Mouse (Mus musculus): ENCODE results near the gene Cachd1. TPM values are rescaled to one million over a fixed set of nuclear protein-coding genes. Genes with fewer than 3 reads are reported as not detected.

Gene Cachd1
- polyA plus RNA-seq, 1 experiment, result 43.1 TPM

- DNase-seq, result no peak
- TF ChIP-seq POLR2A (IDR thresholded peaks at IDR 0.05; ENCODE audit: borderline replicate concordance, extremely low read depth, low read depth, low read length), result no peak
- TF ChIP-seq CTCF (IDR thresholded peaks at IDR 0.05; ENCODE audit: insufficient read depth, low read length), result no peak
- no peaks in the 10 kb centered on the region for H3K4me1 ChIP-seq (ENCODE audit: control insufficient read depth, insufficient read depth, low read length)
- H3K4me3 ChIP-seq (replicated peaks; ENCODE audit: extremely low read depth, low read depth, low read length), result no peak overlapping the region
- WGBS, result 55% methylated on average over 1 of the region's 1 CpGs
These were observed 16.9 kb upstream of the Cachd1 start for GRCm38 (mm10) chr4:100759603-100760002.

- TF ChIP-seq CTCF (IDR thresholded peaks at IDR 0.05; ENCODE audit: insufficient read depth, low read length) (no peak), POLR2A (IDR thresholded peaks at IDR 0.05; ENCODE audit: borderline replicate concordance, extremely low read depth, low read depth, low read length) (no peak)
- Histone ChIP-seq H3K4me1 (ENCODE audit: control insufficient read depth, insufficient read depth, low read length) (no peaks in the 10 kb centered on the region), H3K4me3 (replicated peaks; ENCODE audit: extremely low read depth, low read depth, low read length) (no peak overlapping the region)
- WGBS, result 68% methylated on average over 5 of the region's 5 CpGs
- DNase-seq, result peak; percentile 5
These were observed 16.1 kb upstream of the Cachd1 start for GRCm38 (mm10) chr4:100760416-100760815.

DNA sequence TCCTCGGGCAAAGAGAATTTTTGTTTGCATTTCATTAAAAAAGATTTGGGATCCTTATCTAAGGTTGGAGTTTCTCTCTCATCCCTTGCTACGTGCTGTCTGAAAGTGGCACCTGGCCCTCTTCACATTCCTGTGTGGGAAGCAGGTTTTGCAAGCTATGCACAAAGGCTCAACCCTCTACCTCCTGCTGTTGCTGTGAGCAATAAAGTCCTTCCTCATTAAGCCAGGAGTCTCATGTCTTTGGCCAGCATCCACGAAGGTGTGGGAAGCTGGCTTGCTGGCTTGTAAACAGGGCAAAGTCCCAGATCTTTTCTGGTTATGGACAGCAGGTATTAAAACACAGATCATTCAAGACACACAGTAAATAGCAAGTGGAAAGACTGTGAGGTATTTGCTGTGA lies 7.9 kb upstream of the Cachd1 start:
- DNase-seq, result no peak
- TF ChIP-seq CTCF (IDR thresholded peaks at IDR 0.05; ENCODE audit: insufficient read depth, low read length) (no peak), POLR2A (IDR thresholded peaks at IDR 0.05; ENCODE audit: borderline replicate concordance, extremely low read depth, low read depth, low read length) (no peak)
- 36% methylated on average over 3 of the region's 3 CpGs for WGBS
- Histone ChIP-seq H3K4me3 (replicated peaks; ENCODE audit: extremely low read depth, low read depth, low read length) (no peak overlapping the region), H3K4me1 (ENCODE audit: control insufficient read depth, insufficient read depth, low read length) (no peaks in the 10 kb centered on the region)

DNA sequence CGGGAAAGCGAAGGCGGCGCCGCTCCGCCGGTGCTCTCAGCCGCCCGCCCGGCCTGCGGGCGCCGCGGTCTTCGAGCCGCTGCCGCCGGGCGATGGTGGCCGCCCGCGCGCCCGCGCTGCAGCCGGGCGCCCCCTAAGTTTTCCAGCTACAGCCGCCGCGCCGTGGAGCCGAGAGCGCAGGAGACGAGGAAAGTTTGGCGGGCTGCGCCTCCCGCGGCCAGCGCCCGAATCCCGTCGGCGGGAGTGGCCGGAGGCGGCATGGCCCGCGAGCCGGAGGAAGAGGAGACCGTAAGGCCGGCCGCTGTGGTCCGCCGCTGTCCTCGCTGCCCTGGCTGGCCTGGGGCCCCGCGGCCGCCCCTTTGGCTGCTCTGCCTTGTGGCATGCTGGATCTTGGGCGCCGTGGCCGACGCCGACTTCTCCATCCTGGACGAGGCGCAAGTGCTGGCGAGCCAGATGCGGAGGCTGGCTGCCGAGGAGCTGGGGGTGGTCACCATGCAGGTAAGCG lies 448 bp downstream of the Cachd1 start:
- WGBS, result 1% methylated on average over 66 of the region's 68 CpGs

GRCm38 (mm10) chr4:100777376-100778041 lies 1.0 kb downstream of the Cachd1 start:
- peak; percentile 46 for DNase-seq
- TF ChIP-seq POLR2A (IDR thresholded peaks at IDR 0.05; ENCODE audit: borderline replicate concordance, extremely low read depth, low read depth, low read length) (no peak), CTCF (IDR thresholded peaks at IDR 0.05; ENCODE audit: insufficient read depth, low read length) (no peak)
- 0 out of 2 replicates have a peak, but pooled peaks cover 8% of the 10 kb centered on the region for H3K4me1 ChIP-seq (ENCODE audit: control insufficient read depth, insufficient read depth, low read length)
- H3K4me3 ChIP-seq (replicated peaks; ENCODE audit: extremely low read depth, low read depth, low read length), result peak overlapping the region; percentile 86
- WGBS, result 1% methylated on average over 42 of the region's 42 CpGs

More for the DNA sequence above, 448 bp downstream of the Cachd1 start:
- H3K4me1 ChIP-seq (ENCODE audit: control insufficient read depth, insufficient read depth, low read length), result 0 out of 2 replicates have a peak, but pooled peaks cover 8% of the 10 kb centered on the region
- peak; percentile 56 for DNase-seq
- TF ChIP-seq CTCF (IDR thresholded peaks at IDR 0.05; ENCODE audit: insufficient read depth, low read length), result no peak
- no peak for TF ChIP-seq POLR2A (IDR thresholded peaks at IDR 0.05; ENCODE audit: borderline replicate concordance, extremely low read depth, low read depth, low read length)
- H3K4me3 ChIP-seq (replicated peaks; ENCODE audit: extremely low read depth, low read depth, low read length), result peak overlapping the region; percentile 86

DNA sequence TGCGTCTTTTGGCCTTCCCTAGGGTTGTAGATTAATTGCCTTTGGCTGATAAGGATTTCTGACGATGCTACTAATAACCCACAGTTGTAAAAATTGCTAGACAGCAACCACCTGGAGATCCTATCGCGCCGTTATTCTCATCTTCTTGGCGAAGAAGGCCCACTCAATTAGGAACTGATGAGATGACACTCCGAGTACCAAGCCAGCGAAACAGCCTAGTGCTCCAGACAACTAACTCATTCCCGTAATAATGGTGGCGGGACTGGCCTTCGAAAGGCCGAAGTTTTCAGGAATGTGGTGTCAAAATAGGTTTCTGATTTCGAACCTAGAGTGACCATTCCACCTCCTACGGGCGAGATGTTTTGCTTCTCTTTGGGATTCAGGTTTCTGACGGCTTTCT lies 1.6 kb downstream of the Cachd1 start:
- Histone ChIP-seq H3K4me1 (ENCODE audit: control insufficient read depth, insufficient read depth, low read length) (0 out of 2 replicates have a peak, but pooled peaks cover 8% of the 10 kb centered on the region), H3K4me3 (replicated peaks; ENCODE audit: extremely low read depth, low read depth, low read length) (peak overlapping the region; percentile 86)
- no peak for DNase-seq
- TF ChIP-seq POLR2A (IDR thresholded peaks at IDR 0.05; ENCODE audit: borderline replicate concordance, extremely low read depth, low read depth, low read length) (no peak), CTCF (IDR thresholded peaks at IDR 0.05; ENCODE audit: insufficient read depth, low read length) (no peak)
- WGBS, result 32% methylated on average over 16 of the region's 16 CpGs

DNA sequence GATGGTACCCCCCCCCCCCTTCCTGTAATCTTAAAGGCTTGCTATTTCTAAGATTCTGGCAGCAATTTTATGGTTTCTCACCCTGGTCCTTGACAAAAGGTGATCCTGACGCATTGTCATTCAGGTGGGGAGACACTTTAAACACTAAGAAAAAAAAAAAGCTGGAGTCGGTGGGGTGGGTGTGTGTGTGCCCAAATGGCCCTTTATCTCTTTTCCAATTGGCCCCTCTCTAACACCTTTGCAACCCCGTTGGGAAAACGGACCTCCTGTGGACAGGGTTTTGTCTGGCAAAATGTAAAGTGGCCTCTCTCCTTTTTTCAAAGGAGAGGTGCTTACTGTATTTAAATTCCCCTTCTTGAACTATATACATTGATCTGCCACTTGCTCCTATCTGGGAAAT lies 2.5 kb downstream of the Cachd1 start:
- DNase-seq, result no peak
- TF ChIP-seq POLR2A (IDR thresholded peaks at IDR 0.05; ENCODE audit: borderline replicate concordance, extremely low read depth, low read depth, low read length) (no peak), CTCF (IDR thresholded peaks at IDR 0.05; ENCODE audit: insufficient read depth, low read length) (no peak)
- 72% methylated on average over 4 of the region's 4 CpGs for WGBS
- H3K4me1 ChIP-seq (ENCODE audit: control insufficient read depth, insufficient read depth, low read length), result 0 out of 2 replicates have a peak, but pooled peaks cover 8% of the 10 kb centered on the region
- H3K4me3 ChIP-seq (replicated peaks; ENCODE audit: extremely low read depth, low read depth, low read length), result no peak overlapping the region

- H3K4me3 ChIP-seq (replicated peaks; ENCODE audit: extremely low read depth, low read depth, low read length), result no peak overlapping the region
- 73% methylated on average over 5 of the region's 5 CpGs for WGBS
- 0 out of 2 replicates have a peak, but pooled peaks cover 8% of the 10 kb centered on the region for H3K4me1 ChIP-seq (ENCODE audit: control insufficient read depth, insufficient read depth, low read length)
- no peak for DNase-seq
- no peak for TF ChIP-seq CTCF (IDR thresholded peaks at IDR 0.05; ENCODE audit: insufficient read depth, low read length)
These were observed 3.2 kb downstream of the Cachd1 start for GRCm38 (mm10) chr4:100779695-100780094.

DNA sequence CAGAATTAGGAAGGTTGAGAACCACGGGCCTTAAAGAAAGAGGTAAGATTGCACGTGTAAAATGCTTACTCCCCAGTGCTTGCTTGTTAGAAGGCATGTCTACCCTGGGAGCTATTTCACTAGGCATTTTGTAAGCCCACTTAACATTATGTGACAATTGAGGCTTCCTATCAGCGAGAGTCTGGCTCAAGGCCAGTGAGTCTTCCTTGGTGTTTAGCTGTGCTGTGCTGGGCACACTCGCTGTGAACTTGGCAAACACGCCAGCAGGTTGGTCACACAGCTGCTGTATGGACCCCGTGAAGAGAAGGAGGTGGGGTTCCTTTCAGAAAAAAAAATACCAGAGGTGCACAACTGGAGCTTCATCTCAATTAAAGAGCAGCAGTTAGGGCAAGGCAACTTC lies 4.4 kb downstream of the Cachd1 start:
- WGBS, result 75% methylated on average over 6 of the region's 6 CpGs
- DNase-seq, result no peak
- no peak overlapping the region for H3K4me3 ChIP-seq (replicated peaks; ENCODE audit: extremely low read depth, low read depth, low read length)
- TF ChIP-seq CTCF (IDR thresholded peaks at IDR 0.05; ENCODE audit: insufficient read depth, low read length), result no peak
- 0 out of 2 replicates have a peak, but pooled peaks cover 8% of the 10 kb centered on the region for H3K4me1 ChIP-seq (ENCODE audit: control insufficient read depth, insufficient read depth, low read length)

GRCm38 (mm10) chr4:100782348-100782747 lies 5.9 kb downstream of the Cachd1 start:
- DNase-seq, result no peak
- no peak for TF ChIP-seq POLR2A (IDR thresholded peaks at IDR 0.05; ENCODE audit: borderline replicate concordance, extremely low read depth, low read depth, low read length)
- TF ChIP-seq CTCF (IDR thresholded peaks at IDR 0.05; ENCODE audit: insufficient read depth, low read length), result no peak
- WGBS, result 46% methylated on average over 8 of the region's 8 CpGs
- Histone ChIP-seq H3K4me1 (ENCODE audit: control insufficient read depth, insufficient read depth, low read length) (0 out of 2 replicates have a peak, but pooled peaks cover 10% of the 10 kb centered on the region), H3K4me3 (replicated peaks; ENCODE audit: extremely low read depth, low read depth, low read length) (no peak overlapping the region)

All from lung, adult 2 months (tissue).